Mouse (Mus musculus) cerebellum, adult 2 months (tissue): Measurements from ENCODE around the gene Elp4. TPM values are rescaled to one million over a fixed set of nuclear protein-coding genes. Genes with fewer than 3 reads are reported as not detected.
A peak's percentile ranks its signal among the peaks of the same experiment; 100 is the strongest.

Experiments used
- DNase-seq, 2 experiments: peaks; one replicate each; pipeline ENCODE4 v3.0.0; 2021
- H3K27ac ChIP-seq: fragments of 200-500 bp; 2 replicates; pipeline ENCODE4 v1.5.1; 2012; ENCODE audit warnings: low read length, control low read depth, inconsistent platforms; ENCODE audit not compliant: insufficient read depth
- H3K27me3 ChIP-seq: fragments of 200-500 bp; 2 replicates; pipeline ENCODE4 v1.6.1; 2012; ENCODE audit warnings: inconsistent platforms, mild to moderate bottlenecking, low read length, moderate library complexity; ENCODE audit not compliant: control insufficient read depth, insufficient read depth
- H3K4me1 ChIP-seq: fragments of 200-500 bp; 2 replicates; pipeline ENCODE4 v1.6.1; 2011; ENCODE audit warnings: low read length; ENCODE audit not compliant: control insufficient read depth, insufficient read depth
- H3K4me3 ChIP-seq: fragments of 200-500 bp; replicated peaks from 2 replicates; pipeline ENCODE3; 2011; ENCODE audit warnings: mild to moderate bottlenecking, low read depth, low read length, control low read depth; ENCODE audit not compliant: insufficient read depth
- CTCF ChIP-seq: fragments of 200-500 bp; IDR thresholded peaks from 2 replicates; pipeline ENCODE4 v1.5.1; 2011; ENCODE audit warnings: low read depth, mild to moderate bottlenecking, control low read depth, low read length, moderate library complexity, borderline replicate concordance; ENCODE audit not compliant: insufficient read depth
- POLR2A ChIP-seq: fragments of 200-500 bp; IDR thresholded peaks from 2 replicates; pipeline ENCODE4 v1.6.1; 2011; ENCODE audit warnings: low read length, control low read depth, borderline replicate concordance; ENCODE audit not compliant: insufficient read depth
- WGBS: fragments of 180-500 bp; shearing (Covaris S2); methylation state at CpG from one replicate; pipeline ENCODE4 v1.1.7; 2018; 5-methylcytosine and 5-hydroxymethylcytosine counted together
- polyA plus RNA-seq: library from polyadenylated mRNA; depleted of rRNA; stranded (reverse); fragments of >200 nt; gene quantifications from 2 replicates; pipeline ENCODE4 v1.2.3, GENCODE M21; 2012

Elp4 gene
- polyA plus RNA-seq, 1 experiment: 11.9 TPM

- H3K27ac ChIP-seq: peak overlapping the region; percentile 79
These were observed 230.1 kb downstream of the Elp4 start for GRCm38 (mm10) chr2:105674061-105674874.

GRCm38 (mm10) chr2:105673631-105674060, 230.7 kb downstream of the Elp4 start:
- DNase-seq: peak; percentile 87 to 88
- 2% methylated on average over 10 of the region's 10 CpGs for WGBS
- H3K27me3 ChIP-seq: no peaks in the 10 kb centered on the region
- TF ChIP-seq POLR2A: no peak
- no peak for TF ChIP-seq CTCF
- H3K27ac ChIP-seq: peak overlapping the region; percentile 79
- H3K4me3 ChIP-seq: peak overlapping the region; percentile 63
- H3K4me1 ChIP-seq: no peaks in the 10 kb centered on the region

More at GRCm38 (mm10) chr2:105674061-105674874, 230.1 kb downstream of the Elp4 start:
- Histone ChIP-seq H3K27me3 (no peaks in the 10 kb centered on the region), H3K4me1 (no peaks in the 10 kb centered on the region), H3K4me3 (peak overlapping the region; percentile 63)
- peak in 1 of 2 experiments; percentile 83 for DNase-seq
- TF ChIP-seq POLR2A (no peak), CTCF (no peak)
- 3% methylated on average over 36 of the region's 36 CpGs for WGBS

- WGBS: 4% methylated on average over 6 of the region's 6 CpGs
- Histone ChIP-seq H3K4me3 (peak overlapping the region; percentile 63), H3K4me1 (0 out of 2 replicates have a peak, but pooled peaks cover 2% of the 10 kb centered on the region), H3K27me3 (no peaks in the 10 kb centered on the region), H3K27ac (peak overlapping the region; percentile 79)
- peak; percentile 51 to 62 for DNase-seq
- TF ChIP-seq CTCF (no peak), POLR2A (no peak)
These were observed 231.3 kb downstream of the Elp4 start for GRCm38 (mm10) chr2:105673054-105673453.

GRCm38 (mm10) chr2:105672596-105672960, 231.8 kb downstream of the Elp4 start:
- WGBS: 4% methylated on average over 16 of the region's 16 CpGs
- TF ChIP-seq POLR2A (peak; percentile 19; the same call in 1 of the 2 replicates), CTCF (no peak)
- DNase-seq: peak; percentile 63 to 66
- Histone ChIP-seq H3K4me1 (peaks cover 6% of the 10 kb centered on the region), H3K27me3 (no peaks in the 10 kb centered on the region), H3K27ac (peak overlapping the region; percentile 79), H3K4me3 (peak overlapping the region; percentile 63)

- H3K27ac ChIP-seq: peak overlapping the region; percentile 79
- no peaks in the 10 kb centered on the region for H3K27me3 ChIP-seq
- peak overlapping the region; percentile 63 for H3K4me3 ChIP-seq
These were observed 232.4 kb downstream of the Elp4 start for GRCm38 (mm10) chr2:105671798-105672595.

GRCm38 (mm10) chr2:105671116-105671797, 233.1 kb downstream of the Elp4 start:
- H3K27ac ChIP-seq: peak overlapping the region; percentile 79
- TF ChIP-seq POLR2A (no peak), CTCF (no peak)
- 8% methylated on average over 9 of the region's 9 CpGs for WGBS
- H3K4me3 ChIP-seq: peak overlapping the region; percentile 63
- H3K4me1 ChIP-seq: peaks cover 6% of the 10 kb centered on the region
- H3K27me3 ChIP-seq: no peaks in the 10 kb centered on the region
- DNase-seq: peak; percentile 45 to 63

More at GRCm38 (mm10) chr2:105671798-105672595, 232.4 kb downstream of the Elp4 start:
- peaks cover 6% of the 10 kb centered on the region for H3K4me1 ChIP-seq
- TF ChIP-seq POLR2A (no peak; the same call in 1 of the 2 replicates), CTCF (no peak)
- 8% methylated on average over 25 of the region's 25 CpGs for WGBS
- DNase-seq: peak; percentile 69 to 77

- WGBS: 4% methylated on average over 6 of the region's 6 CpGs
- no peaks in the 10 kb centered on the region for H3K27me3 ChIP-seq
- peaks cover 6% of the 10 kb centered on the region for H3K4me1 ChIP-seq
- H3K27ac ChIP-seq: peak overlapping the region; percentile 79
- no peak for TF ChIP-seq POLR2A
- H3K4me3 ChIP-seq: peak overlapping the region; percentile 91
- peak in 1 of 2 experiments; percentile 62 for DNase-seq
These were observed 233.7 kb downstream of the Elp4 start for GRCm38 (mm10) chr2:105670731-105671095.
